Mouse (Mus musculus) ES-Bruce4 (cell line): Measurements from ENCODE around the gene Shank2.

Source experiments
- CTCF ChIP-seq: IDR thresholded peaks from one replicate; pipeline ENCODE4 v1.8.1; 2011; ENCODE audit warnings: low read depth, low read length
- EP300 ChIP-seq: IDR thresholded peaks from 2 replicates; pipeline ENCODE4 v1.6.1; 2011; ENCODE audit warnings: low read depth, low read length; ENCODE audit not compliant: insufficient read depth
- POLR2A ChIP-seq: IDR thresholded peaks from one replicate; pipeline ENCODE4 v1.8.1; 2011; ENCODE audit warnings: low read length; ENCODE audit not compliant: insufficient read depth

GRCm38 (mm10) chr7:144250791-144251190 lies 249.1 kb downstream of the Shank2 start:
- TF ChIP-seq CTCF, result no peak
- no peak for TF ChIP-seq POLR2A
- no peak for TF ChIP-seq EP300
